Mouse (Mus musculus) liver, embryonic 15.5 days (tissue): ENCODE measurements around the gene Use1. TPM values are rescaled to one million over a fixed set of nuclear protein-coding genes. Genes with fewer than 3 reads are reported as not detected.
A peak's percentile ranks its signal among the peaks of the same experiment; 100 is the strongest.

Source experiments
- ATAC-seq: fragments of 200-750 bp; cut with Nextera tagmentation; 2 replicates; pipeline ENCODE4 v1.8.0; 2017; ENCODE audit warnings: moderate number of reproducible peaks, mild to moderate bottlenecking, moderate library complexity; ENCODE audit not compliant: insufficient read depth
- H3K27ac ChIP-seq: fragments of 300-500 bp; sonication (generic); replicated peaks from 2 replicates; pipeline ENCODE4 v1.5.1; 2015; ENCODE audit warnings: mild to moderate bottlenecking, inconsistent platforms
- H3K27me3 ChIP-seq: fragments of 300-500 bp; sonication (generic); 2 replicates; pipeline ENCODE4 v1.6.1; 2015; ENCODE audit warnings: mild to moderate bottlenecking, inconsistent platforms
- H3K36me3 ChIP-seq: fragments of 300-500 bp; sonication (generic); replicated peaks from 2 replicates; pipeline ENCODE4 v1.6.1; 2015; ENCODE audit warnings: moderate library complexity, mild to moderate bottlenecking, inconsistent platforms
- H3K4me1 ChIP-seq: fragments of 300-500 bp; sonication (generic); replicated peaks from 2 replicates; pipeline ENCODE4 v1.6.1; 2015; ENCODE audit warnings: inconsistent platforms
- H3K4me2 ChIP-seq: fragments of 300-500 bp; sonication (generic); 2 replicates; pipeline ENCODE4 v1.6.1; 2015; ENCODE audit warnings: moderate library complexity, mild to moderate bottlenecking, inconsistent platforms
- H3K4me3 ChIP-seq: fragments of 300-500 bp; sonication (generic); replicated peaks from 2 replicates; pipeline ENCODE4 v1.5.1; 2015; ENCODE audit warnings: mild to moderate bottlenecking, inconsistent platforms
- H3K9ac ChIP-seq: fragments of 300-500 bp; sonication (generic); 2 replicates; pipeline ENCODE4 v1.6.1; 2015; ENCODE audit warnings: moderate library complexity, mild to moderate bottlenecking, inconsistent platforms
- H3K9me3 ChIP-seq: fragments of 300-500 bp; sonication (generic); replicated peaks from 2 replicates; pipeline ENCODE4 v1.6.1; 2016; ENCODE audit warnings: inconsistent platforms
- WGBS: fragments of 180-500 bp; shearing (Covaris S2); methylation state at CpG from one replicate; pipeline ENCODE4 v1.1.7; 2015; ENCODE audit warnings: mixed read lengths; ENCODE audit not compliant: insufficient replicate concordance; 5-methylcytosine and 5-hydroxymethylcytosine counted together
- polyA plus RNA-seq: library from polyadenylated mRNA; unstranded; fragments of >200 nt; fragmentation: Nextera tagmentation; extraction: Ambion mirVana; gene quantifications from 2 replicates; pipeline ENCODE4 v1.2.1, GENCODE M21; 2015

Use1 gene
- polyA plus RNA-seq, 1 experiment from 2014 or later = 38.7 TPM

- Histone ChIP-seq H3K27me3 (no peaks in the 10 kb centered on the region), H3K4me1 (peaks cover 55% of the 10 kb centered on the region), H3K4me3 (peak overlapping the region; percentile 89), H3K4me2 (peak overlapping the region; percentile 89), H3K36me3 (peaks cover 17% of the 10 kb centered on the region), H3K9ac (peak overlapping the region; percentile 74), H3K27ac (peak overlapping the region; percentile 93), H3K9me3 (no peaks in the 10 kb centered on the region)
- 29% methylated on average over 17 of the region's 17 CpGs for WGBS
- ATAC-seq = no peak
Observed at GRCm38 (mm10) chr8:71367529-71368176, 1.0 kb downstream of the Use1 start.

- Histone ChIP-seq H3K4me3 (no peak overlapping the region; the same call in 1 of the 2 replicates), H3K27ac (0 out of 2 replicates have a peak overlapping the region, but pooled peaks have one; percentile 93), H3K9ac (no peak overlapping the region), H3K27me3 (no peaks in the 10 kb centered on the region), H3K4me2 (peak overlapping the region; percentile 89), H3K36me3 (peaks cover 21% of the 10 kb centered on the region), H3K4me1 (peaks cover 55% of the 10 kb centered on the region), H3K9me3 (no peaks in the 10 kb centered on the region)
- ATAC-seq = no peak
Observed at GRCm38 (mm10) chr8:71368366-71368765, 1.7 kb downstream of the Use1 start.

- Histone ChIP-seq H3K4me3 (no peak overlapping the region), H3K4me1 (peaks cover 55% of the 10 kb centered on the region), H3K9ac (no peak overlapping the region), H3K27me3 (no peaks in the 10 kb centered on the region), H3K27ac (no peak overlapping the region), H3K36me3 (peaks cover 29% of the 10 kb centered on the region), H3K9me3 (no peaks in the 10 kb centered on the region), H3K4me2 (peak overlapping the region; percentile 89; the same call in 1 of the 2 replicates)
- no peak for ATAC-seq
- WGBS = 84% methylated on average over 10 of the region's 10 CpGs
Observed at GRCm38 (mm10) chr8:71369040-71369718, 2.5 kb downstream of the Use1 start.

GRCm38 (mm10) chr8:71370711-71371235 lies 4.1 kb downstream of the Use1 start:
- Histone ChIP-seq H3K4me3 (peak overlapping the region; percentile 90), H3K36me3 (peaks cover 39% of the 10 kb centered on the region), H3K27ac (peak overlapping the region; percentile 92), H3K4me1 (peaks cover 69% of the 10 kb centered on the region), H3K9ac (peak overlapping the region; percentile 40; the same call in 1 of the 2 replicates), H3K4me2 (peak overlapping the region; percentile 72), H3K9me3 (no peaks in the 10 kb centered on the region), H3K27me3 (peaks cover 2% of the 10 kb centered on the region)
- WGBS = 10% methylated on average over 5 of the region's 5 CpGs
- no peak for ATAC-seq

- H3K27ac ChIP-seq = peak within 1 kb of the TSS; percentile 92
- peak; percentile 87 for ATAC-seq
- peaks cover 8% of the 10 kb centered on the region for H3K27me3 ChIP-seq
- peaks cover 39% of the 10 kb centered on the region for H3K36me3 ChIP-seq
- no peaks in the 10 kb centered on the region for H3K9me3 ChIP-seq
- peak within 1 kb of the TSS; percentile 90 for H3K4me3 ChIP-seq
- peak within 1 kb of the TSS; percentile 86 for H3K9ac ChIP-seq
- WGBS = under 1% methylated on average over 68 of the region's 68 CpGs
- peaks cover 70% of the 10 kb centered on the region for H3K4me1 ChIP-seq
- peak within 1 kb of the TSS; percentile 72 for H3K4me2 ChIP-seq
Observed at GRCm38 (mm10) chr8:71371236-71371848, 4.7 kb downstream of the Use1 start, which contains the start of gene Ocel1. Gene Ocel1, plus strand, starts transcription at chr8:71371298.

- no peak overlapping the region for H3K9ac ChIP-seq
- H3K27me3 ChIP-seq = peaks cover 18% of the 10 kb centered on the region
- peaks cover 41% of the 10 kb centered on the region for H3K36me3 ChIP-seq
- 85% methylated on average over 12 of the region's 12 CpGs for WGBS
- H3K9me3 ChIP-seq = no peaks in the 10 kb centered on the region
- H3K4me3 ChIP-seq = no peak overlapping the region
- H3K4me1 ChIP-seq = peaks cover 75% of the 10 kb centered on the region
- no peak for ATAC-seq
- no peak overlapping the region for H3K4me2 ChIP-seq
- H3K27ac ChIP-seq = no peak overlapping the region
Observed at GRCm38 (mm10) chr8:71372427-71372826, 5.8 kb downstream of the Use1 start.

- Histone ChIP-seq H3K27ac (no peak overlapping the region), H3K4me2 (no peak overlapping the region), H3K4me3 (no peak overlapping the region), H3K4me1 (peaks cover 75% of the 10 kb centered on the region), H3K9ac (no peak overlapping the region), H3K27me3 (peaks cover 24% of the 10 kb centered on the region), H3K9me3 (no peaks in the 10 kb centered on the region), H3K36me3 (peaks cover 47% of the 10 kb centered on the region)
- no peak for ATAC-seq
- WGBS = 82% methylated on average over 3 of the region's 3 CpGs
Observed at GRCm38 (mm10) chr8:71373000-71373399, 6.4 kb downstream of the Use1 start.

- Histone ChIP-seq H3K9ac (no peak overlapping the region), H3K36me3 (peaks cover 36% of the 10 kb centered on the region), H3K4me3 (no peak overlapping the region), H3K9me3 (no peaks in the 10 kb centered on the region), H3K4me2 (no peak overlapping the region), H3K4me1 (peaks cover 61% of the 10 kb centered on the region), H3K27ac (no peak overlapping the region), H3K27me3 (peaks cover 41% of the 10 kb centered on the region)
- no peak for ATAC-seq
- 64% methylated on average over 17 of the region's 17 CpGs for WGBS
Observed at GRCm38 (mm10) chr8:71374616-71375206, 8.1 kb downstream of the Use1 start.

- no peak for ATAC-seq
- Histone ChIP-seq H3K4me3 (peak overlapping the region; percentile 41), H3K4me1 (peaks cover 51% of the 10 kb centered on the region), H3K27ac (no peak overlapping the region), H3K4me2 (peak overlapping the region; percentile 76), H3K36me3 (peaks cover 33% of the 10 kb centered on the region), H3K9me3 (no peaks in the 10 kb centered on the region), H3K9ac (no peak overlapping the region), H3K27me3 (peaks cover 52% of the 10 kb centered on the region)
- WGBS = 14% methylated on average over 74 of the region's 74 CpGs
Observed at GRCm38 (mm10) chr8:71375581-71376422, 9.2 kb downstream of the Use1 start.

GRCm38 (mm10) chr8:71376423-71377030 lies 9.9 kb downstream of the Use1 start:
- H3K4me3 ChIP-seq = no peak overlapping the region
- H3K27ac ChIP-seq = no peak overlapping the region
- H3K4me2 ChIP-seq = peak overlapping the region; percentile 76
- no peaks in the 10 kb centered on the region for H3K9me3 ChIP-seq
- peaks cover 33% of the 10 kb centered on the region for H3K36me3 ChIP-seq
- H3K4me1 ChIP-seq = peaks cover 56% of the 10 kb centered on the region
- WGBS = 55% methylated on average over 8 of the region's 8 CpGs
- peaks cover 59% of the 10 kb centered on the region for H3K27me3 ChIP-seq
- ATAC-seq = no peak
- no peak overlapping the region for H3K9ac ChIP-seq
